Mouse (Mus musculus): ENCODE measurements around the gene Aqp6.

GRCm38 (mm10) chr15:99592177-99592576 lies 9.0 kb upstream of the Aqp6 start:
- TF ChIP-seq POLR2A (IDR thresholded peaks at IDR 0.05; ENCODE audit: borderline replicate concordance, control insufficient read depth, low read depth, low read length) (no peak), CTCF (IDR thresholded peaks at IDR 0.05; ENCODE audit: control insufficient read depth, insufficient read depth, low read length) (no peak)
